Mouse (Mus musculus): ENCODE data around the gene Odf3. TPM values are rescaled to one million over a fixed set of nuclear protein-coding genes. Genes with fewer than 3 reads are reported as not detected.

Odf3 gene
- polyA plus RNA-seq, 1 experiment from 2014 or later: not detected

DNA sequence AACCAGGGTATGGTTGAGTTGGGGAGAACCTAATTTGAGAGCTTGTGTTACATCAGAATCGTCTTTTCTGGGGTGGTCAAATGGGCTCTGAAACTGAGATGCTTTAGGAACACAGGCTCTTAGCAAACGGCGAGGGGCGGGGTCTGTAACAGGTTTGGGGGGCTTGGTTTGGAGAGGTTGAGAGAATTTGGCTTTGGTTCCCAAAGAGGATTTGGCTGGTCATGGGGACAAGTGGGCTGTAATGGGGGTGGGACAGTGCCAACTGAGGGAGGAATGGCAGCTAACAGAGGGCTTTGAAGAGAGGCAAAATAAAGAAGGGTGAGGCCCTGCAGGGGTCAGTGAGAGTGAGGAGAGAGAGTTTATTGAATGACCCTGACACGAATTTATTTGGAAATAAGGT is 8.0 kb upstream of the Odf3 start:
- no peak overlapping the region for H3K9ac ChIP-seq (ENCODE audit: low read depth, low read length)
- WGBS: 65% methylated on average over 5 of the region's 5 CpGs
- no peak overlapping the region for H3K4me2 ChIP-seq (ENCODE audit: low read depth, low read length)
- no peak overlapping the region for H3K27ac ChIP-seq (ENCODE audit: low read length)
- no peak overlapping the region for H3K4me3 ChIP-seq (ENCODE audit: low read length)
- no peaks in the 10 kb centered on the region for H3K27me3 ChIP-seq (replicated peaks; ENCODE audit: control insufficient read depth, insufficient read depth, low read length)
- no peaks in the 10 kb centered on the region for H3K9me3 ChIP-seq (ENCODE audit: control insufficient read depth, low read length)
- no peaks in the 10 kb centered on the region for H3K36me3 ChIP-seq (ENCODE audit: control insufficient read depth, insufficient read depth, low read length)
- ATAC-seq: no peak
- no peaks in the 10 kb centered on the region for H3K4me1 ChIP-seq (ENCODE audit: control insufficient read depth, insufficient read depth, low read length)

DNA sequence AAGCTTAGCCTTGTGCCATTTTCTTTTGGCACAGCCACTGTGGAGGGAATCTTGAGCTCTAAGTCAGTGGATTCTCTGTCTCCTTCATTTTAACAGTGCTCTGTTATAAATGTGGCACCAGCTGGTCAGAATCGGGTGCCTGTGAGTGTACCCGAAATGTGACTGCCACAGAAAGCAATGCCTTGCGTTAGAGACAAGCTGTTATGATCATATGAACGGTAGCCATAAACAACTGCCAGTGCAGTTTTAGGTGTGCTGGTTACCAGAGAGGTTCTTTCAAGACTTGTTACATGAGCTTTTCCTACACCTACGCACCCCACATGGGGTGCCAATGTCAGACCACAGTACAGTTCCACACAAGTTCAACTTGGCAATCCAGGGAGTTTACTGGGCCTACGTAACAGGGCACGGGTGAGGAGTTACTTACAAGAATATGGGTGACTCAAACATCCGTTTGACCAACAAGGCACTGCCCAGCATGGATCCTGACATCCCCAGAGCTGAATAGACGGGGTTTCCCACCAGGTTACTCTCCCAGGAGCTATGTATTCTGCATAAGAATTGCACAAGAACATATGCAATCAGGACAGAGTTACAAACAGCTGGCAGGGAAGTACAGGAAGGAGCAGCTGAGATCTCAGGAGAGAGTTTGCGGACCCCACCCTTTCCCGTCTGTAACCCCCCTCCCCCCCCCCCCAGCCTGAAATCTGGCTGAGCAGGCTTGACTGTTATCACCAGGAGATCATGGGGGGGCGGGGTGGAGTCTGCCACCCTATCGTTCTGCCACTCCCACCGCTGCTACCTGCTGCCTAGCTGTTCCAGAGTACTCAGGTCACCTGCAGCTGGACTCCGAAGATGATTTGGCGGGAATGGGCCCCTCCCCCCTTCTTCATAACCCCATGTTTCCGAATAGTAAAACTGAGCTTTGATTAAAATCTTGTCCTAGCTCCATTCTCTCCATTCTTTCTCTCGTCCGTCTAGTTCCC is 6.6 kb upstream of the Odf3 start:
- peak; percentile 59 for ATAC-seq
- no peaks in the 10 kb centered on the region for H3K4me1 ChIP-seq (ENCODE audit: control insufficient read depth, insufficient read depth, low read length)
- H3K27ac ChIP-seq (ENCODE audit: low read length): no peak overlapping the region
- 35% methylated on average over 19 of the region's 19 CpGs for WGBS
- no peak overlapping the region for H3K9ac ChIP-seq (ENCODE audit: low read depth, low read length)
- no peak overlapping the region for H3K4me2 ChIP-seq (ENCODE audit: low read depth, low read length)
- H3K4me3 ChIP-seq (ENCODE audit: low read length): no peak overlapping the region
- H3K36me3 ChIP-seq (ENCODE audit: control insufficient read depth, insufficient read depth, low read length): no peaks in the 10 kb centered on the region
- H3K27me3 ChIP-seq (replicated peaks; ENCODE audit: control insufficient read depth, insufficient read depth, low read length): no peaks in the 10 kb centered on the region
- no peaks in the 10 kb centered on the region for H3K9me3 ChIP-seq (ENCODE audit: control insufficient read depth, low read length)

DNA sequence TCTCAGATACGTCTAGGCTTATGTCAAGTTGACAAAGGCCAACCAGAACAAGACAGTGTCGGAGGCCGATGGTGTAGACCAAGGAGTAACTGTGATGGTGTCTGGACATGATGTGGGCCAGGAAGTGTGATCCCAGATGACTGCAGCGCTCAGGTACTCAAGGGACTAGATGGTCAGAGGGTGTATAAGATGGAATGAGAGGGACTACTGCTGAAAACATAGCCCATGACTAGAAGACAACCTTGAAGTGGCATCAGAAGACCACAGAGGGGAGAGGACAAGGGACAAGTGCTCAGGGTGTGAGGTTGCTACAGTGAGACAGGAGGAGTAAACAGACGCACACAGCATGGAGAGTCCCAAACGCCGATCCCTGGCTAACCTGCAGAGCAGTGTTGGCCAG is 3.8 kb upstream of the Odf3 start:
- WGBS: 71% methylated on average over 7 of the region's 7 CpGs
- H3K4me1 ChIP-seq (ENCODE audit: control insufficient read depth, insufficient read depth, low read length): no peaks in the 10 kb centered on the region
- H3K27ac ChIP-seq (ENCODE audit: low read length): no peak overlapping the region
- no peak overlapping the region for H3K4me2 ChIP-seq (ENCODE audit: low read depth, low read length)
- no peaks in the 10 kb centered on the region for H3K36me3 ChIP-seq (ENCODE audit: control insufficient read depth, insufficient read depth, low read length)
- no peak for ATAC-seq
- H3K9ac ChIP-seq (ENCODE audit: low read depth, low read length): no peak overlapping the region
- no peak overlapping the region for H3K4me3 ChIP-seq (ENCODE audit: low read length)
- H3K27me3 ChIP-seq (replicated peaks; ENCODE audit: control insufficient read depth, insufficient read depth, low read length): no peaks in the 10 kb centered on the region
- no peaks in the 10 kb centered on the region for H3K9me3 ChIP-seq (ENCODE audit: control insufficient read depth, low read length)

DNA sequence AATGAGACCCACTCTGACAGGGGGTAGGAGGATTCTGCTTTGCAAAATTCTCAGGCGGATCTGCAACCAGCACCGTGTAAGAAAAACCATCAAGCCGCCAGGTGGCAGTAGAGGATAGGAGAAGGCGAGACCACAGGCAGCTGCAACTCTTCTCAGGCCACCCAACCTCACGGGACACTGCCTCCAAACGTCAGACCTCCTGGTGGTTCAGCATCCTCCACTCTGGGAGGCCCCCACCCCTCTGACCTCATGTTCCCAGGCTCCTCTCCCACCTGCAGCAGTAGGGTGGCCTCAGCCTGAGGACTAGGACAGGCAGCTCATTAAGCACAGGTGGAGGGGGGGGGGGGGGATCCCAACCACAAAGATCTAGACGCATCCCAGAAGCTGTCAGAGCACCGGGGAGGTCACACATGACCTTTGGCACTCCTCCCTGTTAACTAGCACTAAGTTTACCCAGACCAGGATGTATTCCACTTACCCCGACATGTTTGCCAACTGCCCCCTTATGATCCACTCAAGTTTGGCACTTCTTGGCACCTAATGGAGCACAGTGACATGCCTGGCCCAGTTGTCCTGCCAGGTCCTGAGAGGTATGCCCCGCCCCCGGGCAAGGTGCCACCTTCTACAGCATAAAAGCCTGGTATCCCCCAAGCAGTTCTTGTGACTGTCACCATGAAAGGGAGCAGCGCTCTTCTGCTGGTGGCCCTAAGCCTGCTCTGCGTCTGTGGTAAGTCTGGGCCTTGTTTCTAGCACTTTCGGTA is 2.5 kb upstream of the Odf3 start, which contains the start of gene Scgb1c1:
Gene Scgb1c1 (plus strand): TSS at position 643 of the 761 bp plus-strand sequence.
- ATAC-seq: peak; percentile 62
- 23% methylated on average over 14 of the region's 14 CpGs for WGBS
- Histone ChIP-seq H3K9ac (ENCODE audit: low read depth, low read length) (no peak within 1 kb of the TSS), H3K27ac (ENCODE audit: low read length) (no peak within 1 kb of the TSS), H3K36me3 (ENCODE audit: control insufficient read depth, insufficient read depth, low read length) (no peaks in the 10 kb centered on the region), H3K4me1 (ENCODE audit: control insufficient read depth, insufficient read depth, low read length) (no peaks in the 10 kb centered on the region), H3K4me3 (ENCODE audit: low read length) (no peak within 1 kb of the TSS), H3K27me3 (replicated peaks; ENCODE audit: control insufficient read depth, insufficient read depth, low read length) (no peaks in the 10 kb centered on the region), H3K4me2 (ENCODE audit: low read depth, low read length) (no peak within 1 kb of the TSS), H3K9me3 (ENCODE audit: control insufficient read depth, low read length) (no peaks in the 10 kb centered on the region)

DNA sequence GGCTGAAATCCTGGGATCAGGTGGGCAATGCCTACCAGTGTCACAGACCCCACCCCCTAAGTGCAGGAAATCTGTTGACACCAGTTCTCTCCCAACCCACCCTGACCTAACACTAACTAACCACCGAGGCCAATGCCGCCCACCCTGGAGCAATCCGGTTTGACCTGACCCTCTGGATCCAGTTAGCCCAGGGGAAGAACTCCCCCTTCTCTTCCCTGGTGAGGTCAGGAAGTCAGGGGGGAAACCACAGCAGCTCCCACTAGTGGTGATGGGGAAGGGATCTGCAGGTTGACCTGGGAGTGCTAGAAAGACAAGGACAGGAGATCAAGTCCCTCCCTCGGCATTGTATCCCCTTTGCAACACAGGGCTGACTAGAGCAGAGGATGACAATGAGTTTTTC is 1.9 kb upstream of the Odf3 start:
- no peaks in the 10 kb centered on the region for H3K4me1 ChIP-seq (ENCODE audit: control insufficient read depth, insufficient read depth, low read length)
- H3K27ac ChIP-seq (ENCODE audit: low read length): no peak overlapping the region
- no peaks in the 10 kb centered on the region for H3K36me3 ChIP-seq (ENCODE audit: control insufficient read depth, insufficient read depth, low read length)
- WGBS: 56% methylated on average over 4 of the region's 4 CpGs
- no peak for ATAC-seq
- no peaks in the 10 kb centered on the region for H3K27me3 ChIP-seq (replicated peaks; ENCODE audit: control insufficient read depth, insufficient read depth, low read length)
- H3K9me3 ChIP-seq (ENCODE audit: control insufficient read depth, low read length): no peaks in the 10 kb centered on the region
- H3K9ac ChIP-seq (ENCODE audit: low read depth, low read length): no peak overlapping the region
- H3K4me2 ChIP-seq (ENCODE audit: low read depth, low read length): no peak overlapping the region
- H3K4me3 ChIP-seq (ENCODE audit: low read length): no peak overlapping the region

DNA sequence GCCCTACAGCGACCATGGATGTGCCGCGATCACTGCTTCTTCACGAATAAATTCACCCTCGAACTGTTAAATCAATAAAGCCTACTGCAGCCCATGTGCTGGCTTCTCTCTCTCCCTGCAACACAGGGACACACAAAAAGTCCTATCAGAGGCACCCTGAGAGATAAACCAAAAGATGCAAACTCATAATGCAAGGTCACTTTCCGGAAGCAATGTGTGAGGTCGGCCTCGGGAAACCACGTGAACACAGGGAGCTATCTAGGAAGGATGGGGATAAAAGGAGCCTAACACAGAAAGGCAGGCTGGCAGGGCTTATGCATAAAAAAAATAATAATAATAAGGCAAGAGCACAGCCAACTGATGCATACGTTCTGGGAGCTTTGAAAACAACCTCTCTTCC is 929 bp upstream of the Odf3 start:
- ATAC-seq: no peak
- 85% methylated on average over 10 of the region's 10 CpGs for WGBS

DNA sequence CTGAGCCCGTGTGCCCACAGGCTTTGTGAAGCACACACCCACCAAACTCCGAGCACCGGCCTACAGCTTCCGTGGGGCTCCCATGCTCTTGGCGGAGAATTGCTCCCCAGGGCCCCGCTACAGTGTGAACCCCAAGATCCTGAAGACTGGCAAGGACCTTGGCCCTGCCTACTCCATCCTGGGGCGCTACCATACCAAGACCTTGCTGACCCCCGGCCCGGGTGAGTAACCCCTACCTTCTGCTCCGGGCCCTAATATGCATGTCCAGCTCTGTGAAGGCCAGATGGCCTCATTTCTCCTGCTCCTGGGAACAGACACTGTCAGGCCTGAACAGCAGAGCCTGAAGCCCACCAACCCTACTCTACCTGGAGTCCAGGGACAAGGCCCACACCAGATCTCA is 986 bp downstream of the Odf3 start:
- Histone ChIP-seq H3K9me3 (ENCODE audit: control insufficient read depth, low read length) (no peaks in the 10 kb centered on the region), H3K4me1 (ENCODE audit: control insufficient read depth, insufficient read depth, low read length) (no peaks in the 10 kb centered on the region), H3K4me2 (ENCODE audit: low read depth, low read length) (no peak overlapping the region), H3K4me3 (ENCODE audit: low read length) (no peak overlapping the region), H3K36me3 (ENCODE audit: control insufficient read depth, insufficient read depth, low read length) (peaks cover 5% of the 10 kb centered on the region; the same call in 1 of the 2 replicates), H3K27ac (ENCODE audit: low read length) (no peak overlapping the region), H3K27me3 (replicated peaks; ENCODE audit: control insufficient read depth, insufficient read depth, low read length) (no peaks in the 10 kb centered on the region), H3K9ac (ENCODE audit: low read depth, low read length) (no peak overlapping the region)
- WGBS: 96% methylated on average over 10 of the region's 10 CpGs
- ATAC-seq: no peak

More for the DNA sequence above, 929 bp upstream of the Odf3 start:
- H3K9ac ChIP-seq (ENCODE audit: low read depth, low read length): no peak overlapping the region
- no peaks in the 10 kb centered on the region for H3K27me3 ChIP-seq (replicated peaks; ENCODE audit: control insufficient read depth, insufficient read depth, low read length)
- no peak overlapping the region for H3K4me2 ChIP-seq (ENCODE audit: low read depth, low read length)
- H3K27ac ChIP-seq (ENCODE audit: low read length): no peak overlapping the region
- H3K36me3 ChIP-seq (ENCODE audit: control insufficient read depth, insufficient read depth, low read length): no peaks in the 10 kb centered on the region
- H3K4me3 ChIP-seq (ENCODE audit: low read length): no peak overlapping the region
- no peaks in the 10 kb centered on the region for H3K4me1 ChIP-seq (ENCODE audit: control insufficient read depth, insufficient read depth, low read length)
- H3K9me3 ChIP-seq (ENCODE audit: control insufficient read depth, low read length): no peaks in the 10 kb centered on the region

DNA sequence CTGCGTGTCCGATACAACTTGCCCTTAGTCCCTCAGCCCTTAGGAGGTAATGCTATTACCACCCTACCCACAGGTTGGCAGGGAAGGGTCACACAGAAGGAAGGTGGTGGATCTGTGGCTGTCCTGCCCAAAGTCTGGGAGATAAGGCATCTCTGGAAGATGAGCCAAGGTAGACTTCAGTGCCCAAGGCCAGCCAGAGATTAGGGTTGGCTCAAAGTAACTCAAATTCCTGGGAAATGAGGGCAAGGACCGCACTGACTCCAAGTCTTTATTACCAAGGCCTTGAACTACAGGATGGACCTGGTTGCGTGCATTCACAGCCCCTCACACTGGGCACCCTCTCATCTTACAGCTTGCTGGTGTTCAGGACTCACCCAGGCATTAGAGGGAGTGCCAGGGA is 4.3 kb downstream of the Odf3 start:
- Histone ChIP-seq H3K36me3 (ENCODE audit: control insufficient read depth, insufficient read depth, low read length) (peaks cover 11% of the 10 kb centered on the region; the same call in 1 of the 2 replicates), H3K27ac (ENCODE audit: low read length) (no peak overlapping the region), H3K9ac (ENCODE audit: low read depth, low read length) (no peak overlapping the region), H3K4me1 (ENCODE audit: control insufficient read depth, insufficient read depth, low read length) (peaks cover 6% of the 10 kb centered on the region), H3K4me3 (ENCODE audit: low read length) (no peak overlapping the region), H3K27me3 (replicated peaks; ENCODE audit: control insufficient read depth, insufficient read depth, low read length) (no peaks in the 10 kb centered on the region), H3K9me3 (ENCODE audit: control insufficient read depth, low read length) (no peaks in the 10 kb centered on the region), H3K4me2 (ENCODE audit: low read depth, low read length) (no peak overlapping the region)
- WGBS: 96% methylated on average over 4 of the region's 4 CpGs
- ATAC-seq: no peak

DNA sequence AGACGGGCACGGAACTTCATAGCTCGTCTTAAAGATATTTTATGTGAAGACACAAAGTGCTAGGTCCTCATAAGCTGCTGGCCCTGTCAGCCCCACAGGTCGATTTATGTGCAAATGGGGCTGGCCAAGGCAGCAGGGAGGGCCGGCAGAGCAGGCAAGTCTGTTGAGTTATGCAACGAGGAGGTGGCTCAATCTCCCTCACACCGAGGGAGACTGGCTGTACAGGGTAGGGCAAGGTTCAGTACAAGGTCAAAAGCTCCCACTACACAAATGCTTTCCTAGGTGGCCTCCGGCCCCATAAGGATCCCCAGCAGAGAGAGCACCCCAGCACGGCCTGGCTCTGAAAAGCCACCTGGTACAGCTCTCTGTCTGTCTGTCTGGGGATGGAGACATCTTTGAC is 5.8 kb downstream of the Odf3 start:
- H3K9me3 ChIP-seq (ENCODE audit: control insufficient read depth, low read length): no peaks in the 10 kb centered on the region
- H3K4me1 ChIP-seq (ENCODE audit: control insufficient read depth, insufficient read depth, low read length): peaks cover 12% of the 10 kb centered on the region
- no peak overlapping the region for H3K4me2 ChIP-seq (ENCODE audit: low read depth, low read length)
- H3K4me3 ChIP-seq (ENCODE audit: low read length): no peak overlapping the region
- WGBS: 82% methylated on average over 9 of the region's 9 CpGs
- ATAC-seq: no peak
- H3K27me3 ChIP-seq (replicated peaks; ENCODE audit: control insufficient read depth, insufficient read depth, low read length): no peaks in the 10 kb centered on the region
- H3K9ac ChIP-seq (ENCODE audit: low read depth, low read length): no peak overlapping the region
- peaks cover 11% of the 10 kb centered on the region; the same call in 1 of the 2 replicates for H3K36me3 ChIP-seq (ENCODE audit: control insufficient read depth, insufficient read depth, low read length)
- no peak overlapping the region for H3K27ac ChIP-seq (ENCODE audit: low read length)

All from intestine, embryonic 16.5 days (tissue).